Mouse (Mus musculus) gastrocnemius, postnatal 10 days (tissue): ENCODE data around the gene Gm20388. TPM values are rescaled to one million over a fixed set of nuclear protein-coding genes. Genes with fewer than 3 reads are reported as not detected.

Experiments
- DNase-seq: peaks from one replicate; pipeline ENCODE4 v3.0.0; 2021; ENCODE audit warnings: mixed read lengths
- total RNA-seq, 2 experiments: library from RNA; stranded (reverse); gene quantifications; 2 replicates each; pipeline ENCODE4 v1.2.3; 2021

Gm20388 gene
- total RNA-seq, 2 experiments from 2014 or later = 2.9 to 6.0 TPM

DNA sequence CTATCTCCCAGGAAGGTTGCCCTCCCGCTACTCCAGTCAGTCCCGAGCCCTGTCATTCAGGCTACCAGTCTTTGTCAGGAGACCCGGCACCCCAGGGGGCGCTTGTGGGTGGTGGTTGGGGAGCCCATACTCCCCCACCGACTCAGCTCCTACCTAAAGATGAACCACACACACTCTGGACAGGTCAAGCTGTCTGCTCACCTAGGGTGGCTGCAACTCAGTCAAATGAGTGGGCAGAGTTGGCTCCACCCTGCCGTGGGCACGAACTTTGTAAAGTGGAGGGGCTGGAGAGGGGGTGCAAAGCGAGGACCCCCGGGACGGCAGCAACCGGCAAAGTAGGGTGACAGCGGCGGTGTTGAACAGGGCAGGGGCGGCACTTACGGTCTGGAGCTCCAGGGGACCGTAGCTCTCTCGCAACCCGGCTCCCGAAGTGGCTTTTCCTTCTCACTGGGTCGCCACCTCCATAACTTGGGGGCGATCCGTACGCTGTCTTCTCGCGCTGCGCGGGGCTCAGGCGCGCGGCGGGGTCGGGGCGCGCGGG lies 2766.9 kb downstream of the Gm20388 start:
- DNase-seq = no peak

- peak; percentile 87 for DNase-seq
These were observed 2767.6 kb downstream of the Gm20388 start for GRCm38 (mm10) chr8:122678061-122678895.

GRCm38 (mm10) chr8:122678896-122679210 lies 2768.2 kb downstream of the Gm20388 start:
- DNase-seq = no peak

- no peak for DNase-seq
These were observed 2768.8 kb downstream of the Gm20388 start for GRCm38 (mm10) chr8:122679325-122679920.

- no peak for DNase-seq
These were observed 2769.5 kb downstream of the Gm20388 start for GRCm38 (mm10) chr8:122680171-122680570.

DNA sequence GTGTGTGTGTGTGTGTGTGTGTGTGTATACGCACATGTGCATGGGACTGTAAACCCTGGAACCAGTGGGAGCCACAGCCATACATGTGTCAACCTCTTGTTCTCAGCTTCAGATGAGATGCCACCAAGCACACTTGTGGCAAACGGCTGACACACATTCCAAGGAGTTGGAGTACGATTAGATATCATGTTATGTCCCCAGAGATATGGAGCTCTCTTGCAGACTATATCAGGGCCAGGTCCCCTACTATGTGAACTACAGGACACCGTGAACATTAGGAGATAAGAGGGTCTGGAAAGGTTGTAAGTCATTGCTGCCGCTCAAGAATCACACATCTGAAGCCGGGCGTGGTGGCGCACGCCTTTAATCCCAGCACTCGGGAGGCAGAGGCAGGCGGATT lies 2772.2 kb downstream of the Gm20388 start:
- DNase-seq = no peak

DNA sequence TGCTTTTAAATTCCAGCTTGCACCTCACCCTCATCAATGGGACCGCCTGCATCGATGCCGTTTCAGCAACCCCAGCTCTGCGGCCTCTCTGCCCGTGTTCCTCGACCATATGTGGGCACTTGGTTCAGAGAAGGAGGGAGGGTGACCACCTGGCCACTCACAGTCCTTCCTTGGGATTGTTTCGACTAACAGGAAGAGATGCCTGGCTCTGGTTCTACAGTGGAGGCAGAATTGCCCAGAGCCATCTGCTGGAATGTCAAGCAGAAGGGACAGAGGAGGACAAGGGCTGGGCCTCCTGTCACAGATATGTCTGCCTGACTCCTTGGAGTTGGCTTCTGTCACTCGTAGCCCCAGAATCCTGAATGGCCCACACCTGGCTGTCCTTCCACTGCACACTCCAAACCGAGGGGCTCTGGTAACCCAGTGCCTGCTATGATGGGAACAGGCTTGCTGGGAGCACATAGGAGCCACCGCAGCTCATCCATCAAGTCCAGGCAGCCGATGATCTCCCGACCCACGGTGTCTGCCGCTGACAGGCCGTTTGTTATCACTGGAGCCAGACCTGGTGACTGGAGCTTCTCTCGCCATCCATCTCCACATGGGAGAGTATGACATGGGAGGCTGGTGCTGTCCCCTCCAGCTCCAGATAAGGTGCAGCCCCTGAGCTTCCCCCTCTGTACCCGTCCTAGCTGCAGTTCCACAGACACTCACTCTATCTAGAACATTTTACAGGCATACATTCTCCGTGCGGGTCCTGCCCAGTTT lies 2774.6 kb downstream of the Gm20388 start:
- no peak for DNase-seq

DNA sequence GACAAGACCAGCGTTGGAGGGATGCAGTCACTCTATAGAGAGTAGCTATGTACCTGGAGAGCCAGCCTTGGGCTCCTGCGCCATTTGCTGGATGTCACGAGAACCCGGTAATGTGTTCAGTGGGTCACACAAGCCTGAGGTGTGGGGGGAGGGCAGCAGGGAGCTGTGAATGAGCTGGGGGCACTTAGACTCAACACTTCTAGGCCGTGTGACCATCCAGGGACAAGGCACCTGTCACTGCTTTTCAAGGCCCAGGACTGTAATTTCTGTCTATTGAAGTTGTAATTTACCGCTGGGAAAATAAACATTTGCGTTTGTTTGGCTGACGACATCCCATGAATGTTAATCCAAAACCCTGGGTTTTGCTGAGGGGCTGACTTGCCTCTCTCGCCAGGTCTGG lies 2776.2 kb downstream of the Gm20388 start:
- DNase-seq = no peak

DNA sequence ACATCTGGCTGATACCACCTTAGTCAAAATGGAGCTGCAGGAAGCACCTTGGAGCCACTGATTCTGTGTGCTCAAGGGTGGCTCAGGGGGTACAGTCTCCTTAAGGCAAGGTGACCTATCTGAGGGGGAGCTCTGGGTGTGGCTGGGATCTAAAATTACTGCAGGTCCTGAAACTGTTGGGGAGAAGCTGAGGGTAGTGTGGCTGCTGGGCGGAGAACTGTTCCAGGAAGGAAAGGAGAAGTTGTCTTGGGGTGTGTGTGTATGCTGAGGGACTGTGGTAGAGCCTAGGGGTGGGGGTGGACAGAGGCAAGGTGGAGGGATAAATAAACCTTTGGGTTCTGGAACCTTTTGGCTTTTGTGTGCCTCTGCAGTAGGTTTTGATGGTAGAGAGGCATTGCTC lies 2778.7 kb downstream of the Gm20388 start:
- DNase-seq = no peak

DNA sequence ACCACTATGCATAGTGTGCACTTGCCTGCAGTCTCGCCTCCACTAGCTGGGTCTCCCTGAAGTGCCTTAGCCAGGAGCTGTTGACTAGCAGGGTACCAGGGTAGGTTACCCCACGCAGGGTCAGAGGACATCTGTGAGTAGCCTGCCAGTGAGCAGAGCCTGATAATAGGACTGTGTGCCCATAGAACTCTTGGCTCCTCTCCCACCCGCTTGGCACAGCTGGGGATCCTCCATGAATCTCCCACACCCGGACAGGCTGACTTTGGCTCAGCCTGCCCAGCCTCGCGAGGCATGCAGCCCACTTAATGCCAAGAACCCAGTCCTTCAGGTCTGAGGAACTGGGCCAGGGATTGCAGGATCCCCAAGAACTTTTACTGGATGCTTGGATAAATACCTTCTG lies 2780.4 kb downstream of the Gm20388 start:
- DNase-seq = no peak

- no peak for DNase-seq
These were observed 2781.5 kb downstream of the Gm20388 start for GRCm38 (mm10) chr8:122692152-122692551.

GRCm38 (mm10) chr8:122695438-122696042 lies 2784.9 kb downstream of the Gm20388 start:
- DNase-seq = no peak

DNA sequence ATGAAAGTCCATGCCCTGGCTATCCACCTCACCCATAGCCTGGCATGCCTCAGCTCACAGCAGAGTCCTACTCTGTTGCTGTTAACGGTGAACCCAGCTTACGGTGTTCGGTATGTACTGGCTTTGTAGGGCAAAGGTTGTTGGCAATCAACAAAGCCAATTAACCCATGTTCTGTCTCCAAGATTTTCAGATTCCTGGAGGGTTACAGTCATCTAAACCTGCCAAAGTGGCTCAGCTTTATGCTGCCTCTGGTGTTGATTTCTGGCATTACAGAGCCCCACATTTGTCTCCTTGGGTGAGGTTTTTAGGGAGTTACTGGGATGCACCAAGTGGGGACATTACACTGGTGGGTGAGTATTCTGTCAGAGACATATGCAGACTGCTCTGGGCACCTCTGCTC lies 2786.5 kb downstream of the Gm20388 start:
- peak; percentile 48 for DNase-seq

- no peak for DNase-seq
These were observed 2786.9 kb downstream of the Gm20388 start for GRCm38 (mm10) chr8:122697586-122697985.

- DNase-seq = no peak
These were observed 2787.7 kb downstream of the Gm20388 start for GRCm38 (mm10) chr8:122698254-122698768.

GRCm38 (mm10) chr8:122699005-122699492 lies 2788.4 kb downstream of the Gm20388 start, which contains the start of gene Cbfa2t3:
Gene Cbfa2t3 (minus strand): TSS chr8:122699109.
- DNase-seq = no peak

DNA sequence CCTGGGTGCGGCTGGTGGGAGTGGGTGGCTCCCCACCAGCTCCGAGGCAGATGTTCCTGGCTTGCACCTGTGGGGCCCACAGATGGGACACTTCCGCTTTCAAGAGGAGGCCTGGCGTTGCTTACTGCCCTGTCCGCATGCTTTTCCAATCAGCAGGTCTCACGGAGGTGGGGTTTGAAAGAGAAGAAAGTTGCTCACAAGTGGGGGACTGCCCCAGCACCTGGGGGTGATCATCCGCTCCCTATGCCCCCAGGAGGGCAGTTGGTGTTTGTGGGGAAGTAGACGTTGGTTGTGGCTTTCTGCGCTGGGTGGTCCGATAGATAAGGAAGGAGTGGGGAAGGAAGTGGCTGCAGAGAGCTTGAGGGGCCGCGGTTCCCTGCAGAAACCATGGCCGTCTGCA lies 2790.0 kb downstream of the Gm20388 start:
- DNase-seq = no peak

DNA sequence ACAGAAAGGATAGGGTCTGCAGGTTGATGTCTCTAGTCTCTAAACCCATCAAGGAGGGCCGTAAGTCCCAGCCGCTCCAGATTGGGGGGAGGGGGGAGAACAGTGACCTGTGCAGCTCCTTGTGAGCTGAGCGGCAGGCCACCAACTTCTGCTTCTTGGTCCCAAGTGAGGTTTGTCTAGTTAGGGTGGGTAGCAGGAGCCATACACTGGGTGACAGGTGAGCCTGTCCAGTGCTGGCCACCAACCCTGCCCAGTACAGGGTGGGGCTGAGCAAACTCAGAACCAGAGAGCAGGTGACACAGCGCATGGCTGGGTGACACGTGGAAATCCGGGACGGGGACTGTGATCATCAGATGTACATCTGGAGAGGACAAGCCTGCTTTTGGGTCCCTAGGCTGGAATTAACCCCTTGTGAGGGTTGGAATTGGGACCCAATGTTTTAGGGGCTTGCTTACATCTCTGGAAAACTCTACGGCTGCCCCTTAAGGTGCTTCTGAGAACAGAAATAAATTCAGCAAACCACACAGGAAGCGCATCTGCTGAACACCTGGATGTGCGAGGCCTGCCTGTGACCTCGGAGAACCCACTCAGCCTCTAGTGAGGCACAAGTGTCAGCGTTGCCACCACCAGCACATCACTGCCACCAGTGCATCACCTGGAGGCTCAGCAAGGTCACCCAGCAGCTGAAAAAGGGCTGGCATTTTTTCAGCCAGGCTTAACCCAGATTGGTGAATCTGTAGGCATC lies 2791.0 kb downstream of the Gm20388 start:
- DNase-seq = no peak

GRCm38 (mm10) chr8:122702301-122702941 lies 2791.8 kb downstream of the Gm20388 start:
- DNase-seq = no peak

- no peak for DNase-seq
These were observed 2792.3 kb downstream of the Gm20388 start for GRCm38 (mm10) chr8:122702957-122703356.

GRCm38 (mm10) chr8:122704612-122705011 lies 2794.0 kb downstream of the Gm20388 start:
- no peak for DNase-seq
